Mouse (Mus musculus): Measurements from ENCODE around the gene Arsb.
"Not testable (repeated sequence)": the region's sequence is repeated elsewhere in the genome, so short reads cannot be mapped to it uniquely, and the experiment has no call there.

Gene Arsb

DNA sequence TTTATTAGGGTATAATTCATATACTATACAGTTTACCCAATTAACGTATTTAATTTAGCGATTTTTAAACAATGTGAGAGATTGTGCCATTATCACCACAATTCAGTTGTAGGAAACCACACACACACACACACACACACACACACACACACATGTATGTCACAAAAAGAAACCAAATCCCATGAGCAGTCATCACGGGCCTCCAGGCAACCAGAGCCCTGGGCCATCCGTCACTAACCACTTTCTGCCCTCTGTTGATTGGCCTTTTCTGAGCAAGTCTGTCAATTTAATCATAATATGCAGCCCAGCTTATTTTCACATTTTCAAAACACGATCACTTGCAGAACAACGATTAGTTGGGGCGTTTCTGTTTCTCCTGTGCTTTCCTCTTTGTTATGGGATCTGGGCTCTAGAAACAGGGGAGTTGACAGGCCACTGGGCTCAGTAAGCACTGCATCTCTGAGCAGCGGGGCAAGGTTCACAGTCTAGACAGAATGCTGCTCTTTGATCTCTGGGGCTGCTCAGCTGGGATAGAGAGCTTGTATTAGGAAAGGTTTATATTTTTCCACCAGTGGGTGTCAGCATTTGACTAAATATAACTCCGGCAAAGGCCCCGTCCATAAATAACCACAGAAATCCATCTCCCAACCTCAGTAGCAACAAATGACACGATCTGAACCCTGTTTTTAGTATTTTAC is 21.7 kb downstream of the Arsb start:
- DNase-seq (ENCODE audit: low read depth), result peak; percentile 43

DNA sequence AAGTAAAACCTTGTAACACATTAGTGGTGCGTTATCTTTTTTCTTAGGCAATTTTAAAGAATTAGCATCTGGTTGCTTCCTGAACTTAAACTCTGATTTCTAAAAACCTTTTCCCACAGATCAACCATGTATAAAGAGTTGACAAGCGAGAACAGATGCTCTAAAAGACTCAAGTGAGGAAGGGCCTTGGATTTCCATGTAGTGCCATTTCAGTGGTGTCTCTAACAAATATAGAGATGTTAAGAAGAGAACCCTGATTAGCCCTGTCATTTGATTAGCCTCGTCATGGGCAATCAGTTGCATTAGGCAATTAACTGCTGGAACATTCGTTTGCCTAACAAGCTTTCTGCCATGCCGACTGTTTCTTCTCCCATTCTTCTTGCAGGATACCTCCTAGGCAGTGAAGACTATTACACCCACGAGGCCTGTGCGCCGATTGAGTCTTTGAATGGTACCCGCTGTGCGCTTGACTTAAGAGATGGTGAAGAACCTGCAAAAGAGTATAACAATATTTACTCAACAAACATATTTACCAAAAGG is 22.3 kb downstream of the Arsb start:
- no peak for DNase-seq (ENCODE audit: low read depth)

GRCm38 (mm10) chr13:93797011-93797600 is 25.7 kb downstream of the Arsb start:
- DNase-seq (ENCODE audit: low read depth), result no peak

- not testable (repeated sequence) for DNase-seq (ENCODE audit: low read depth)
Observed at GRCm38 (mm10) chr13:93810311-93810710, 38.9 kb downstream of the Arsb start.

- DNase-seq (ENCODE audit: low read depth), result no peak
Observed at GRCm38 (mm10) chr13:93814081-93814480, 42.7 kb downstream of the Arsb start.

- DNase-seq (ENCODE audit: low read depth), result no peak
Observed at GRCm38 (mm10) chr13:93814676-93815075, 43.2 kb downstream of the Arsb start.

DNA sequence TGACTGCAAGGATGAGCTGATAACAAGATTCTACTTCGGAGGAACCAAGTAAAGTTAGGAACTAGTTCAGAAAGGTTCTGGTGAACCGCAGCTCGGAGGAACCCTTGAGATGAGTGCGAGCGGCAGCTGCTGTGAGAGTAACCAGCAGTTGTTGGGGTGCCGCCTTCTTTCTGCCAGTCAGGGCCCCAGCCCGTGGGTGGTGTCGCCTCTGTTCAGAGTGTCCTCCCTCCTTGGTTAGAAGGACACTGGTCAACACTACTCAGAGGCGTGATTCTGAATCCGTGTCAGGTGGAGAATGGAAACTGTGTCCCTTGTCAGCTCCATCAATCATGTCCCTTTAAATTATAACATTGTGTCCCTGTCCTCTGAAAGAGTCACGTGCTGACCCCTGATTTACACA is 43.7 kb downstream of the Arsb start:
- DNase-seq (ENCODE audit: low read depth), result no peak

DNA sequence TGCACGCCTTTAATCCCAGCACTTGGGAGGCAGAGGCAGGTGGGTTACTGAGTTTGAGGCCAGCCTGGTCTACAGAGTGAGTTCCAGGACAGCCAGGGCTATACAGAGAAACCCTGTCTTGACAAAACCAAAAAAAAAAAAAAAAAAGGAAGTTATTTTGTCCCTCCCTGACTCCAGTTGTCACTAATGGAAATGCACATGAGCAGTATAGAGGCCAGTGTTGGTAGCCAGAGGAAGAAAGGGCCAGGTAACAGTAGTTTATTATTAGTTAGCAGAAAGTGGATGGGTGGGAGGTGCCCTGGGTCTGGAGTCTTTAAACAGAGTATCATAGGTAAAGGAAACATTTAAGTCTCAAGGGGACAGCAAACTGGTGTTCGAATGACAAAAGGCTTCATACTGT is 44.7 kb downstream of the Arsb start:
- no peak for DNase-seq (ENCODE audit: low read depth)

DNA sequence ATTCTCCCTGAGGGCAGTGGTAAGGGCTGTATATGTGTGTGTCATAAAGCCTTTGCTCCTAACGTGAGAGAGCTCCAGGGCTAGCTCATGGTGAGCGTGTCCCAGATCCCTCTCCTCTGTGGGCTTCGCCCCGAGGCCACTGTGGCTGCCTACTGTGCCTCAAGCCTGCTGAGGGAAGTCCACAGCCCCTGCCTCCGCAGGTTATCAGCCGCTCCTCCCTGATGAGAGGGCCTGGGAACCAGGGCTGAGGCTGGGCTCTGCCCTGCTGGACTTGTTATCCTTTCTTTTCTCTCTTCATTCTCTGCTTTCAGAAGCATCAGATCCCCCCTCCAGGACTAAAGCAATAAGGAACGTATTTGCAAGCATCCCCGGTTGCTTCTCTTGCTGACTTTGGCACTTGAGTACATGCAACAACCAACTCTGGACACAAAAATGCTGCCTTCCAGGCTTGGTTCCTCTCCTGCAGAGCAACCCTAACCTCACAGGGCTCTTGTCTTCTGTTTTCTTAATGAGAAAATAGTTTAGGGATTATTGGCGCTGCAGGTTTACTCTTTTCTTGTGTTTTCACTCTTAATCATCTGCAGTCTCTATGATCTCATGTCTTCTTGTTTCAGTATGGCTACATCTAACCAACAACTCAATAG is 45.4 kb downstream of the Arsb start:
- DNase-seq (ENCODE audit: low read depth), result no peak

DNA sequence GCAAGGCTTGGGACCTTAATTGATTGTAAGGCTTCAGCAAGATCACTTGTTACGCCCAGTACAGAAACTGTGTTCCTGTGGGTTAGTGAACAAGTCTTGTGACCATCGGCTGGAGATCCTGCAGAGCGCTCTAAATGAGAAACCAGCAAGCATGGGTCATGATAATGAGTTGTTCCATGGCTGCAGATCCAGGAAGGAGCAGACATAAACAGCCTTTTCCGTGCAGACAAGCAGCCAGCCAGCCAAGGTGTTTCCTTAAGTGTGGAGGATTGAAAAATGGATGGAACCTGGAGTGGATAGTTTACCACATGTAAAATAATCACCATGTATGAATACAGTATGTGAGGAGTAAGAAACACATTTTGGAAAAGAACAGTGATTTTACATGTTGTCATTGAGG is 48.7 kb downstream of the Arsb start:
- DNase-seq (ENCODE audit: low read depth), result no peak

DNA sequence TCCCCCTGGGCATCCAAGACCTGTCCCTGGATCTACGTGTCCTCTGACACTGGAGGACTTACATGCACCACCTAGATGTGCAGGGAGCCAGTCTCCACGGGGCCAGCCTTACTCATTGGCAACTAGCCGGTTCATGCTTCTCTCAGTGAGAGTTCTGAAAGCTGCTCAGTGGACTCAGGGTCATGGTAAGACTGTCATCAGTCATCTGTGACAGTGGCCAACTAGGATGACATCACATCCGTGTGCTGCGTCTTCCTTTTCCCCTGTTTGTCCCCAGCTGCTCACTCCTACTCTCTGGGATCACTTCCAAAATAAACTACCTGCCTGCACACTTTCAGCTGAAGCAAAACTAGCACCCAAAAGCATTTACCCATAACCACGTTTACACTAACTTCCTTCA is 50.6 kb downstream of the Arsb start:
- no peak for DNase-seq (ENCODE audit: low read depth)

- DNase-seq (ENCODE audit: low read depth), result no peak
Observed at GRCm38 (mm10) chr13:93825792-93826558, 54.5 kb downstream of the Arsb start.

DNA sequence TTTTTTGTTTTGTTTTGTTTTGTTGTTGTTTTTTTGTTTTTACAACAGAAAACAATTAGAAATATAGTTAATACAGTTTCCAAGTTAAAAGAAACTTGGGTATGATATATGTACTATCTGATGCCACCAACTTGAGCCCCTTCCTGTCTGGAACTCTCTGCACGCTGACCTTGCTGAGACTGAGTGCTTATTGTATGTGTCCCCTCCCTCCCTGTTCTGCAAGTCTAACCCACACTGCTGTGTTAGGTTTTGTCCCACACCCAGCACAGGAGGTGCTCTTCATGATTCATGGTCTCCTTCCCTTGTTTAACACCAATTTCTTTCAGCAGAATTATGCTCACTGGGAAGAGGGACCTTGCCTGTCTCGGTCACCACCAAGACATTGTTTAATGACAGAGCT is 56.3 kb downstream of the Arsb start:
- DNase-seq (ENCODE audit: low read depth), result no peak

DNA sequence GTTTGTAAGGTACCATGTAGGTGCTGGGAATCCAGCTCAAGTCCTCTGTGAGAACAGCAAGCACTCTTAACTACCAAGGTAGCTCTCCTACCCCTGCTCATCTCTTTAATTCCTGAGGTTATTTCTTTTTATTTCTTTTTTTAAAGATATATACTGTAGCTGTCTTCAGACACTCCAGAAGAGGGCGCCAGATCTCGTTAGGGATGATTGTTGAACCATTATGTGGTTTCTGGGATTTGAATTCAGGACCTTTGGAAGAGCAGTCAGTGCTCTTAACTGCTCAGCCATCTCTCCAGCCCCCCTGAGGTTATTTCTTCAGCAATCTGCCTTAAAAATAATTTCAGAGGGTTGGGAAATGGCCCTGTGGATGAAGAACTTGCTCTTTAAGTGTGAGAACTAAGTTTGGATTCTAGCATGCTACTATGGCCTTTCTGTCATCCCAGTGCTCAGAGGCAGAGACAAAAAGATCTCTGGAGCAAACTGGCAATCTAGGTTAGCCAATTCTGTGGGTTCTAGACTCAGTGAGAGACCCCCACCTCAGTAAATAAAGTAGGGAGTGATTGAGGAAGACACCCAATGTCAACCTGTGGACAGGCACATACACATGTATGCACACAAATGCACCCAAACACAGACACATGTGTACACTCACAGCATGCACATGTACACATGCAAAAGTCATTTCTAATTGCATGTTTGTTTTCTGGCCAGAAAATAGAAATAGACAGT is 58.3 kb downstream of the Arsb start:
- no peak for DNase-seq (ENCODE audit: low read depth)

DNA sequence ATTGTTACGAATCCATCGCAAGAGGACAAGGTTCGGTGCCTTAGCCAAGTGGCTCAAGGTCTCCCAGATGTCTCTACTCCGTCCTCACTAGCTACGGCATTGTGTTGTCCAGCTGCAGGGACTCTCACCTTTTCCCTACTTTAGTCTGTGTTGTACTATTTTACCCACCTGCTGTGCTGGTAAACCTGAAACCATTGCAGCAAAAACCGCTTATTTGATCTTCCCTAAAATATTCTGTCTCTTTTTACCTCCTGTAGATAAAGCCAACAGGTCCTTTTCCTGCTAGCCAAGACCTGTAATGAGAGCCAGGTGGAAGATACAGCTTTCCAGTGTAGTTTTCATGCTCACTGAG is 58.8 kb downstream of the Arsb start:
- no peak for DNase-seq (ENCODE audit: low read depth)

DNA sequence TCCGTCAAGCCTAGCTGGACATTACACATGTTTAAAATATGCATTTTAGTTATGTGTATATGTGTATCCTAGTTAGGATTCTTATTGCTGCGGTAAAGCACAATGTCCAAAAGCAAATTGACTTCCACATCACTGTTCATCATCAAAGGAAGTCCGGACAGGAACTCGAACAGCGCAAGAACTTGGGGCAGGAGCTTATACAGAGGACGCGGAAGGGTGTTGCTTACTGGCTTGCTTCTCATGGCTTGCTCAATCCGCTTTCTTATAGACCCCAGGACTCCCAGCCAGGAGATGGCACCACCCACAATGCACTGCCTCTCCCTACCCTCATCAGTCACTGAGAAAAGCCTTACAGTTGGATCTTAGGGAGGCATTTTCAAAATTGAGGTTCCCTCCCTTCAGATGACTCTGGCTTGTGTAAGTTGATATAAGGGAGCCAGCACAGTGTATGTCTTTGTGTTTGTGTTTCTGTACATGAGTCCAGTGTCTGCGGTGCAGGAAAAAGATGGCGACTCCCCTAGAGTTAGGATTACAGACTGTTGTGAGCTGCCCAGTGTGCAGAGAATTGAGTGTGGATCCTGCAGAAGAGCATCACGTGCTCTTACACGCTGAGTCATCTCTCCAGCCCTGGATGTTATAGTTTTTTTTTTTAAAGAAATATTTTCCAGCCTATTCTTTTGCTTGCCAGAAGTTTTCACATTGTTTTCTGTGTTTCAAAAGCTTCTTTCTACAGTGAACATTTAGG is 66.2 kb downstream of the Arsb start:
- DNase-seq (ENCODE audit: low read depth), result no peak

GRCm38 (mm10) chr13:93838431-93839136 is 67.2 kb downstream of the Arsb start:
- no peak for DNase-seq (ENCODE audit: low read depth)

GRCm38 (mm10) chr13:93839137-93839630 is 67.8 kb downstream of the Arsb start:
- peak; percentile 65 for DNase-seq (ENCODE audit: low read depth)

DNA sequence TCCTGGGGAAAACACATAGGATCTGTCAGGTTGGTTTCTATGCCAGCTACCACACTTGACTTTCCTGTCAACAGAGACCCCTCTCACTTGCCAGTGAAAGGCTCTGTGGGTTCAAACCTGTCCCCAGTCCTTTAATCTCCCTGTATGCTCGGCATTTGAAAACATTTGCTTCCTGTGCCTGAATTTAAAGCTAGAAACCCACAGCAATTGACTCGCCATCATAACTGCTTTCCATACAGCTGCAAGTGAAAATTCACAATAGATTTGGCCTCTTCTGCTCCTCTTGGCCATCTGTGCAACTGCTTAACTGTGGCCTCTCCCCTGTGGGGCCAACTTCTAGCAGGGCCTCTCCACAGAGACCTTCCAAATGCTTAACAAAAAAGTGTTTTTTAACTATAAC is 68.3 kb downstream of the Arsb start:
- DNase-seq (ENCODE audit: low read depth), result no peak

DNA sequence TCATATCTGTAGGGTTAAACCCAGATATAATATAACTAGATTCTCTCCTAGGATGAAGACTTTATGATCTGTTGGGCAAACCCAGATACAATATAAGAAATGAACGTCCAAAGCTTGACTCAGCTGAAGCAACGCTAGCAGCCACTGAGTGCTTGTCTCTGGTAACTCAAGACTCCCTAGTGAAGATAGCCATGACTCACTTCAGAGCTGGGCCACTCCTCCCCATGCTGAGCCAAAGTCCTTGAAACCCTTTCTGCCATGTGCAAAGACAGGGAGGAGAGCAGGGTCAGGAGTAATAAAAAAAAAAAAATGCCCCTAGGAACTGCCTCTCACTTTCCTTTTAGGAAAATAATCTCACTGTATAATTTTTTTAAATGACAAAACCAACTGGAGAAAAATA is 68.7 kb downstream of the Arsb start:
- no peak for DNase-seq (ENCODE audit: low read depth)
